Mouse (Mus musculus): ENCODE measurements at regions not wholly inside any gene's neighbourhood (a gene's known extent, or its start where the extent isn't known, plus 50 kb on each side); places are given as distances from the start of the nearest gene placed in this dataset.

DNA sequence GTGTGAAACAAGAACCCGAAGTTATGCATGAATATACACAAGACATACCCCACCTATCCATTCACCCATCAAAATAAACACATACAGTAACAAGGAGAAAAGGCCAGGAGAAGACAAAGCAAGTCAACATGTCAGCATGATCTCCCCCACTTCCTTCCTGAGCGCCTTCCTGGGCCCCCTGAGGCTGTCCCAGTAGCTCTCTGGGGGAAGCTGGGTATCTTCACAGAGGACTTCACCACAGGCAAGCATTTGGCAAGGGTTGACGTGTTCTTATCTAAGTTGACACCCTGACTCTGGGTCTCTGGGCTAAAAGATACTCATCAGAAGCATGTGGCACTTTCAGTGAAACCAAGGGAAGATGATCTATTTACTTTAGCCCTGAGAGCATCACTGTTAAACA lies 138.1 kb upstream of the Dynlrb2 start:
- TF ChIP-seq E2F4 (IDR thresholded peaks at IDR 0.05; ENCODE audit: borderline replicate concordance, low read depth, low read length) (no peak), POLR2A (IDR thresholded peaks at IDR 0.05; ENCODE audit: control insufficient read depth in 1 of 2, insufficient read depth in 1 of 2, low read depth in 1 of 2, low read length in 2 of 2, poor library complexity in 1 of 2) (no peak), BHLHE40 (IDR thresholded peaks at IDR 0.05; ENCODE audit: borderline replicate concordance, low read depth, low read length) (no peak), CTCF (IDR thresholded peaks at IDR 0.05 in 2 of 3, conservative IDR thresholded peaks at IDR 0.05 in 1 of 3; ENCODE audit: control insufficient read depth in 1 of 3, insufficient read depth in 1 of 3, low read depth in 2 of 3, low read length in 3 of 3, poor library complexity in 1 of 3, severe bottlenecking in 1 of 3) (no peak), SMC3 (IDR thresholded peaks at IDR 0.05; ENCODE audit: low read depth, low read length) (no peak), HCFC1 (IDR thresholded peaks at IDR 0.05; ENCODE audit: low read depth, low read length) (no peak), GABPA (IDR thresholded peaks at IDR 0.05; ENCODE audit: low read depth, low read length) (no peak), MAX (IDR thresholded peaks at IDR 0.05; ENCODE audit: low read length) (no peak), NRF1 (IDR thresholded peaks at IDR 0.05; ENCODE audit: insufficient read depth, low read depth, low read length, poor library complexity, severe bottlenecking) (no peak), KAT2A (conservative IDR thresholded peaks at IDR 0.05; ENCODE audit: low read depth, low read length) (no peak), POLR2AphosphoS2 (IDR thresholded peaks at IDR 0.05; ENCODE audit: low read length) (no peak), RCOR1 (IDR thresholded peaks at IDR 0.05; ENCODE audit: low read depth, low read length) (no peak)

Data from MEL (cell line).